Mouse (Mus musculus) c-Kit-positive CD71-positive TER-119-negative erythroid progenitor cells, embryonic 14.5 days (primary cell): ENCODE results near the gene Trp53inp2.
A peak's percentile ranks its signal among the peaks of the same experiment; 100 is the strongest.

Source experiments
- DNase-seq: peaks from one replicate; pipeline ENCODE4 v3.0.0-alpha.2; 2013; ENCODE audit warnings: low read depth

Gene Trp53inp2

GRCm38 (mm10) chr2:155385090-155385489, 4.2 kb downstream of the Trp53inp2 start:
- DNase-seq: peak; percentile 75

GRCm38 (mm10) chr2:155385731-155386533, 5.1 kb downstream of the Trp53inp2 start:
- no peak for DNase-seq

- no peak for DNase-seq
These were observed 5.7 kb downstream of the Trp53inp2 start for GRCm38 (mm10) chr2:155386534-155386899.

- no peak for DNase-seq
These were observed 6.2 kb downstream of the Trp53inp2 start for GRCm38 (mm10) chr2:155387052-155387451.

- DNase-seq: no peak
These were observed 7.7 kb downstream of the Trp53inp2 start for GRCm38 (mm10) chr2:155388573-155388972.

GRCm38 (mm10) chr2:155394586-155394985, 13.7 kb downstream of the Trp53inp2 start:
- no peak for DNase-seq

GRCm38 (mm10) chr2:155400276-155400675, 19.4 kb downstream of the Trp53inp2 start:
- no peak for DNase-seq

- no peak for DNase-seq
These were observed 21.1 kb downstream of the Trp53inp2 start for GRCm38 (mm10) chr2:155401926-155402325.

- no peak for DNase-seq
These were observed 23.8 kb downstream of the Trp53inp2 start for GRCm38 (mm10) chr2:155404635-155405034.

GRCm38 (mm10) chr2:155420911-155421310, 40.1 kb downstream of the Trp53inp2 start:
- no peak for DNase-seq

GRCm38 (mm10) chr2:155436445-155436844, 55.6 kb downstream of the Trp53inp2 start:
- no peak for DNase-seq
